Mouse (Mus musculus) brain, embryonic 14.5 days (tissue): ENCODE measurements around the gene Klhdc2.

Source experiments
- CTCF ChIP-seq: fragments of 200-500 bp; IDR thresholded peaks from 2 replicates; pipeline ENCODE4 v1.5.1; 2012; ENCODE audit warnings: inconsistent platforms, mild to moderate bottlenecking, moderate library complexity, borderline replicate concordance; ENCODE audit not compliant: insufficient read depth, insufficient read length; ENCODE audit errors: extremely low read depth
- POLR2A ChIP-seq: fragments of 200-500 bp; IDR thresholded peaks from 2 replicates; pipeline ENCODE4 v1.6.1; 2012; ENCODE audit warnings: mild to moderate bottlenecking, inconsistent platforms, borderline replicate concordance; ENCODE audit not compliant: poor library complexity, insufficient read depth, insufficient read length, severe bottlenecking; ENCODE audit errors: extremely low read depth

- TF ChIP-seq CTCF, result no peak
- TF ChIP-seq POLR2A, result no peak
Observed at GRCm38 (mm10) chr12:69332147-69332546, 35.7 kb downstream of the Klhdc2 start.
